Mouse (Mus musculus) MEL (cell line): Measurements from ENCODE around the gene Ipo5. TPM values are rescaled to one million over a fixed set of nuclear protein-coding genes. Genes with fewer than 3 reads are reported as not detected.
A peak's percentile ranks its signal among the peaks of the same experiment; 100 is the strongest.

Source experiments
- DNase-seq: peaks from one replicate; pipeline ENCODE4 v3.0.0; 2011; ENCODE audit warnings: low read depth, low spot score
- H3K27ac ChIP-seq: 2 replicates; pipeline ENCODE4 v1.5.1; 2012; ENCODE audit warnings: low read depth, mild to moderate bottlenecking, control low read depth, low read length, moderate library complexity; ENCODE audit not compliant: control insufficient read depth
- H3K27me3 ChIP-seq, 2 experiments: fragments of 150-350 bp in 1 of 2; sonication (generic) in 1 of 2; 2 replicates each; pipeline ENCODE4 v1.6.1; 2012; ENCODE audit warnings: low read length in 2 of 2, mild to moderate bottlenecking in 2 of 2, improper control_type of control experiment in 1 of 2, moderate library complexity in 1 of 2; ENCODE audit not compliant: insufficient read depth in 2 of 2, control insufficient read depth in 1 of 2
- H3K36me3 ChIP-seq, 2 experiments: 2 replicates each; pipeline ENCODE4 v1.6.1; 2012 to 2014; ENCODE audit warnings: low read length in 2 of 2, improper control_type of control experiment in 1 of 2, inconsistent platforms in 1 of 2, mild to moderate bottlenecking in 1 of 2; ENCODE audit not compliant: insufficient read depth in 2 of 2, control insufficient read depth in 1 of 2
- H3K4me1 ChIP-seq, 2 experiments: fragments of 150-350 bp in 1 of 2; sonication (generic) in 1 of 2; 2 replicates each; pipeline ENCODE4 v1.6.1; 2012; ENCODE audit warnings: low read length in 2 of 2, improper control_type of control experiment in 1 of 2, mild to moderate bottlenecking in 1 of 2; ENCODE audit not compliant: insufficient read depth in 2 of 2, control insufficient read depth in 1 of 2
- H3K4me3 ChIP-seq, 2 experiments: fragments of 150-350 bp in 1 of 2; sonication (generic) in 1 of 2; 2 replicates each; pipeline ENCODE4 v1.5.1; 2012; ENCODE audit warnings: low read depth in 2 of 2, low read length in 2 of 2, mild to moderate bottlenecking in 2 of 2, moderate library complexity in 2 of 2, control low read depth in 1 of 2, improper control_type of control experiment in 1 of 2; ENCODE audit not compliant: control insufficient read depth in 1 of 2, insufficient read depth in 1 of 2
- H3K79me2 ChIP-seq: 2 replicates; pipeline ENCODE4 v1.6.1; 2012; ENCODE audit warnings: mild to moderate bottlenecking, low read length, moderate library complexity; ENCODE audit not compliant: control insufficient read depth, poor library complexity, insufficient read depth
- H3K9ac ChIP-seq: 2 replicates; pipeline ENCODE4 v1.6.1; 2012; ENCODE audit warnings: low read depth, mild to moderate bottlenecking, control low read depth, low read length, moderate library complexity; ENCODE audit not compliant: control insufficient read depth, poor library complexity, severe bottlenecking
- H3K9me3 ChIP-seq: fragments of 150-350 bp; sonication (generic); replicated peaks from 2 replicates; pipeline ENCODE4 v1.6.1; 2012; ENCODE audit warnings: mild to moderate bottlenecking, low read length, improper control_type of control experiment, moderate library complexity; ENCODE audit not compliant: insufficient read depth
- BHLHE40 ChIP-seq: IDR thresholded peaks from 2 replicates; pipeline ENCODE4 v1.6.1; 2012; ENCODE audit warnings: low read depth, mild to moderate bottlenecking, inconsistent platforms, low read length, improper control_type of control experiment, borderline replicate concordance
- CHD1 ChIP-seq: IDR thresholded peaks from 2 replicates; pipeline ENCODE4 v1.6.1; 2012; ENCODE audit warnings: low read depth, mild to moderate bottlenecking, inconsistent platforms, low read length, improper control_type of control experiment
- CTCF ChIP-seq, 3 experiments: IDR thresholded peaks in 2 of 3; conservative IDR thresholded peaks in 1 of 3; 2 replicates each; pipeline ENCODE4 v1.5.1; 2011 to 2012; ENCODE audit warnings: low read length in 3 of 3, low read depth in 2 of 3, mild to moderate bottlenecking in 2 of 3, improper control_type of control experiment in 1 of 3, inconsistent platforms in 1 of 3, mixed read lengths in 1 of 3, moderate library complexity in 1 of 3; ENCODE audit not compliant: control insufficient read depth in 1 of 3, insufficient read depth in 1 of 3, poor library complexity in 1 of 3, severe bottlenecking in 1 of 3
- ELF1 ChIP-seq: IDR thresholded peaks from 2 replicates; pipeline ENCODE4 v1.6.1; 2014; ENCODE audit warnings: low read depth, mild to moderate bottlenecking, inconsistent platforms, low read length, improper control_type of control experiment, moderate library complexity
- EP300 ChIP-seq, 2 experiments: IDR thresholded peaks; 2 replicates each; pipeline ENCODE4 v1.6.1; 2011; ENCODE audit warnings: improper control_type of control experiment in 2 of 2, low read length in 2 of 2, low read depth in 1 of 2, mild to moderate bottlenecking in 1 of 2
- ETS1 ChIP-seq: IDR thresholded peaks from 2 replicates; pipeline ENCODE4 v1.6.1; 2012; ENCODE audit warnings: low read depth, mild to moderate bottlenecking, inconsistent platforms, low read length, improper control_type of control experiment, moderate library complexity
- GABPA ChIP-seq: IDR thresholded peaks from 2 replicates; pipeline ENCODE4 v1.6.1; 2012; ENCODE audit warnings: low read depth, mild to moderate bottlenecking, inconsistent platforms, low read length, improper control_type of control experiment, moderate library complexity
- GATA1 ChIP-seq: IDR thresholded peaks from 2 replicates; pipeline ENCODE4 v1.6.1; 2011; ENCODE audit warnings: low read depth, low read length, improper control_type of control experiment
- HCFC1 ChIP-seq: IDR thresholded peaks from 2 replicates; pipeline ENCODE4 v1.6.1; 2012; ENCODE audit warnings: low read depth, mild to moderate bottlenecking, inconsistent platforms, low read length, improper control_type of control experiment, moderate library complexity
- JUND ChIP-seq: IDR thresholded peaks from 2 replicates; pipeline ENCODE4 v1.6.1; 2011; ENCODE audit warnings: low read depth, mild to moderate bottlenecking, improper control_type of control experiment, low read length
- KAT2A ChIP-seq: conservative IDR thresholded peaks from 2 replicates; pipeline ENCODE4 v1.6.1; 2012; ENCODE audit warnings: low read depth, low read length, improper control_type of control experiment, inconsistent platforms
- MAFK ChIP-seq: IDR thresholded peaks from 2 replicates; pipeline ENCODE4 v1.6.1; 2011; ENCODE audit warnings: low read depth, mild to moderate bottlenecking, low read length, improper control_type of control experiment, borderline replicate concordance
- MAX ChIP-seq: IDR thresholded peaks from 2 replicates; pipeline ENCODE4 v1.6.1; 2011; ENCODE audit warnings: low read length, improper control_type of control experiment
- MAZ ChIP-seq: IDR thresholded peaks from 2 replicates; pipeline ENCODE4 v1.6.1; 2012; ENCODE audit warnings: low read depth, mild to moderate bottlenecking, inconsistent platforms, low read length, improper control_type of control experiment
- MEF2A ChIP-seq: IDR thresholded peaks from 2 replicates; pipeline ENCODE4 v1.6.1; 2014; ENCODE audit warnings: low read depth, mild to moderate bottlenecking, inconsistent platforms, low read length, improper control_type of control experiment; ENCODE audit not compliant: poor library complexity, insufficient replicate concordance, severe bottlenecking; ENCODE audit errors: extremely low read depth
- MYB ChIP-seq: IDR thresholded peaks from 2 replicates; pipeline ENCODE4 v1.6.1; 2011; ENCODE audit warnings: mild to moderate bottlenecking, low read depth, low read length, improper control_type of control experiment
- MYC ChIP-seq: IDR thresholded peaks from 2 replicates; pipeline ENCODE4 v1.6.1; 2011; ENCODE audit warnings: low read depth, mild to moderate bottlenecking, low read length, improper control_type of control experiment, moderate library complexity
- NELFE ChIP-seq: IDR thresholded peaks from 2 replicates; pipeline ENCODE4 v1.6.1; 2011; ENCODE audit warnings: low read depth, low read length, improper control_type of control experiment
- NRF1 ChIP-seq: IDR thresholded peaks from 2 replicates; pipeline ENCODE4 v1.6.1; 2014; ENCODE audit warnings: low read depth, mild to moderate bottlenecking, inconsistent platforms, low read length, improper control_type of control experiment, moderate library complexity; ENCODE audit not compliant: poor library complexity, insufficient read depth, severe bottlenecking
- POLR2A ChIP-seq, 2 experiments: IDR thresholded peaks; 2 replicates each; pipeline ENCODE4 v1.6.1; 2011 to 2012; ENCODE audit warnings: low read length in 2 of 2, mild to moderate bottlenecking in 2 of 2, control low read depth in 1 of 2, improper control_type of control experiment in 1 of 2, low read depth in 1 of 2, moderate library complexity in 1 of 2; ENCODE audit not compliant: control insufficient read depth in 1 of 2, insufficient read depth in 1 of 2, poor library complexity in 1 of 2
- POLR2AphosphoS2 ChIP-seq: IDR thresholded peaks from 2 replicates; pipeline ENCODE4 v1.6.1; 2011; ENCODE audit warnings: low read length, improper control_type of control experiment
- POLR2AphosphoS5 ChIP-seq: IDR thresholded peaks from 2 replicates; pipeline ENCODE4 v1.6.1; 2012; ENCODE audit warnings: low read depth, borderline replicate concordance, mild to moderate bottlenecking, inconsistent platforms, low read length, moderate library complexity, mixed read lengths
- RAD21 ChIP-seq: IDR thresholded peaks from 2 replicates; pipeline ENCODE4 v1.6.1; 2011; ENCODE audit warnings: mild to moderate bottlenecking, low read depth, low read length, improper control_type of control experiment
- SIN3A ChIP-seq: IDR thresholded peaks from 2 replicates; pipeline ENCODE4 v1.6.1; 2012; ENCODE audit warnings: low read length, improper control_type of control experiment, inconsistent platforms
- SMC3 ChIP-seq: IDR thresholded peaks from 2 replicates; pipeline ENCODE4 v1.6.1; 2011; ENCODE audit warnings: low read depth, low read length, improper control_type of control experiment
- TAL1 ChIP-seq: IDR thresholded peaks from 2 replicates; pipeline ENCODE4 v1.6.1; 2012; ENCODE audit warnings: mild to moderate bottlenecking, inconsistent platforms, low read length, moderate library complexity, mixed read lengths
- TBP ChIP-seq: IDR thresholded peaks from 2 replicates; pipeline ENCODE4 v1.8.0; 2011; ENCODE audit warnings: low read depth, low read length, improper control_type of control experiment
- TCF12 ChIP-seq: IDR thresholded peaks from 2 replicates; pipeline ENCODE4 v1.6.1; 2014; ENCODE audit warnings: low read depth, mild to moderate bottlenecking, inconsistent platforms, low read length, improper control_type of control experiment, moderate library complexity
- UBTF ChIP-seq: IDR thresholded peaks from 2 replicates; pipeline ENCODE4 v1.6.1; 2012; ENCODE audit warnings: low read depth, mild to moderate bottlenecking, inconsistent platforms, low read length, improper control_type of control experiment, moderate library complexity, borderline replicate concordance; ENCODE audit not compliant: insufficient read depth
- USF1 ChIP-seq: IDR thresholded peaks from 2 replicates; pipeline ENCODE4 v1.6.1; 2014; ENCODE audit warnings: low read depth, mild to moderate bottlenecking, inconsistent platforms, low read length, improper control_type of control experiment, moderate library complexity
- USF2 ChIP-seq, 2 experiments: IDR thresholded peaks; 2 replicates each; pipeline ENCODE4 v1.6.1; 2011 to 2012; ENCODE audit warnings: improper control_type of control experiment in 2 of 2, low read length in 2 of 2, borderline replicate concordance in 1 of 2, inconsistent platforms in 1 of 2, low read depth in 1 of 2, mild to moderate bottlenecking in 1 of 2; ENCODE audit not compliant: insufficient read depth in 1 of 2
- ZC3H11A ChIP-seq: IDR thresholded peaks from 2 replicates; pipeline ENCODE4 v1.6.1; 2012; ENCODE audit warnings: low read depth, mild to moderate bottlenecking, inconsistent platforms, low read length, improper control_type of control experiment
- ZKSCAN1 ChIP-seq: IDR thresholded peaks from 2 replicates; pipeline ENCODE4 v1.6.1; 2012; ENCODE audit warnings: low read depth, mild to moderate bottlenecking, inconsistent platforms, low read length, improper control_type of control experiment, moderate library complexity
- ZMIZ1 ChIP-seq: IDR thresholded peaks from 2 replicates; pipeline ENCODE4 v1.6.1; 2012; ENCODE audit warnings: low read depth, mild to moderate bottlenecking, inconsistent platforms, low read length, improper control_type of control experiment, moderate library complexity
- ZNF384 ChIP-seq: IDR thresholded peaks from 2 replicates; pipeline ENCODE4 v1.6.1; 2012; ENCODE audit warnings: low read depth, mild to moderate bottlenecking, inconsistent platforms, low read length, improper control_type of control experiment
- polyA plus RNA-seq, 2 experiments: library from polyadenylated mRNA; stranded (reverse) in 1 of 2; unstranded in 1 of 2; fragments of >175 nt in 1 of 2; fragments of >200 nt in 1 of 2; gene quantifications; 2 replicates each; pipeline versions ENCODE4 v1.2.1 to v1.2.4; 2012; ENCODE audit warnings: low replicate concordance in 2 of 2, low read depth in 1 of 2; ENCODE audit not compliant: insufficient read length in 2 of 2, insufficient read depth in 1 of 2, missing spikeins in 1 of 2
- total RNA-seq: library from RNA; depleted of rRNA; stranded (reverse); fragments of 300-350 nt; gene quantifications from 2 replicates; pipeline ENCODE4 v1.2.3, GENCODE M21; 2012; rRNA removed

Ipo5 gene
- total RNA-seq = 157 and 171 TPM in 2 replicates
- 100 to 1,000 TPM in 1 of 2 experiments, 10 to 100 TPM in 1; 32.1 to 193 TPM for polyA plus RNA-seq

DNA sequence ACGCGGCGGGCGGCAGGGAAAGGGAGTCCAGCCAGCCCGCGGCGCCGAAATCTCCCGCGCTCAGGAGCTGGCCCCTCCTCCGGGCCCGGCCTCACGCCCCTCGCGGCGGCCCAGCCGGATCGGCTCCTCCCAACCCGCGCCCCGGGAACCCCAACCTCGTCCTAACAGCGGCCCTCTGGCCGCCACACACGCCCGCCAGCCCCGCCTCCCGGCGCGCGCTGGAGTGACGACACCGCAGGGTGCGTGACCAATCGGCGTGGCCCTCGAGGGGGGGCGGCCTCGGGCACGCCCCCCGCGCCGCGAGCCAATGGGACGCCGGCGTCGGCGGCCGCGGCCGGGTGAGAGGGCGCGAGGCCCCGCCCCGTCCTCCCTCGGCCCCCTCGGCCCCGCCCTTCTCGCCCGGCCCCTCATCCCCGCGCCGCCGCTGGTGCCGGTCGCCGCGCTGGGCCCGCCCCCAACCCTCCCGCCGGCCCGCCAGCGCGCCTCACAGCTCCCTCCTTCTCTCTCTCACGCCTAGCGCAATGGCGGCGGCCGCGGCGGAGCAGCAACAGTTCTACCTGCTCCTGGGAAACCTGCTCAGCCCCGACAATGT is at the start of gene Ipo5:
Gene Ipo5, plus strand, starts transcription at position 492 of the 592 bp plus-strand sequence.
- Histone ChIP-seq H3K36me3 (peaks cover 2 to 15% of the 10 kb centered on the region in 2 experiments; a peak in 3 of 4 replicates), H3K4me3 (peak within 1 kb of the TSS; percentile 76 to 95), H3K9me3 (no peaks in the 10 kb centered on the region), H3K27ac (peak within 1 kb of the TSS; percentile 84), H3K4me1 (0 out of 4 replicates have a peak, but pooled peaks cover 0 to 2% of the 10 kb centered on the region in 2 experiments), H3K9ac (peak within 1 kb of the TSS; percentile 100), H3K27me3 (no peaks in the 10 kb centered on the region), H3K79me2 (peaks cover 47% of the 10 kb centered on the region)
- DNase-seq = peak; percentile 95
- TF ChIP-seq MYC (peak; percentile 21; the same call in 1 of the 2 replicates), GATA1 (no peak), NRF1 (peak; percentile 30; the same call in 1 of the 2 replicates), POLR2AphosphoS5 (no peak), EP300 (IDR thresholded peaks at IDR 0.05; ENCODE audit: low read depth in 1 of 2, low read length in 2 of 2) (no peak), ELF1 (no peak), MAZ (no peak; the same call in 1 of the 2 replicates), TCF12 (0 out of 2 replicates have a peak, but pooled peaks have one; percentile 5), TBP (no peak), MYB (no peak), KAT2A (no peak; the same call in 1 of the 2 replicates), ZKSCAN1 (no peak), GABPA (no peak), MEF2A (no peak), CTCF (IDR thresholded peaks at IDR 0.05 in 2 of 3, conservative IDR thresholded peaks at IDR 0.05 in 1 of 3; ENCODE audit: control insufficient read depth in 1 of 3, insufficient read depth in 1 of 3, low read depth in 2 of 3, low read length in 3 of 3, poor library complexity in 1 of 3, severe bottlenecking in 1 of 3) (no peak), POLR2AphosphoS2 (no peak), USF2 (IDR thresholded peaks at IDR 0.05; ENCODE audit: borderline replicate concordance in 1 of 2, insufficient read depth in 1 of 2, low read depth in 1 of 2, low read length in 2 of 2) (no peak), MAX (peak; percentile 42), POLR2A (IDR thresholded peaks at IDR 0.05; ENCODE audit: control insufficient read depth in 1 of 2, insufficient read depth in 1 of 2, low read depth in 1 of 2, low read length in 2 of 2, poor library complexity in 1 of 2) (peak in 1 of 2 experiments; percentile 63; a peak in 1 of 4 replicates), CHD1 (no peak), SMC3 (no peak), RAD21 (no peak), TAL1 (no peak), SIN3A (no peak; the same call in 1 of the 2 replicates), USF1 (peak; percentile 61; the same call in 1 of the 2 replicates), ZMIZ1 (0 out of 2 replicates have a peak, but pooled peaks have one; percentile 31), JUND (no peak), BHLHE40 (no peak), MAFK (no peak), ETS1 (0 out of 2 replicates have a peak, but pooled peaks have one; percentile 19), ZC3H11A (no peak), ZNF384 (no peak), HCFC1 (peak; percentile 67), NELFE (peak; percentile 57), UBTF (no peak)
